Mouse (Mus musculus) lung, postnatal 0 days (tissue): ENCODE measurements around the gene Dpep2nb.

Source experiments
- CTCF ChIP-seq: IDR thresholded peaks from 2 replicates; pipeline ENCODE4 v1.5.1; 2016; ENCODE audit warnings: antibody characterized with exemption, mild to moderate bottlenecking
- EP300 ChIP-seq: IDR thresholded peaks from 2 replicates; pipeline ENCODE4 v1.6.1; 2016; ENCODE audit warnings: antibody characterized with exemption, mild to moderate bottlenecking, control low read depth

GRCm38 (mm10) chr8:105998971-105999370 is 6.8 kb downstream of the Dpep2nb start:
- TF ChIP-seq CTCF (no peak), EP300 (no peak)
